Mouse (Mus musculus) lung, postnatal 10 days (tissue): ENCODE measurements around the gene Mdm2.

Experiments
- DNase-seq: peaks from one replicate; pipeline ENCODE4 v3.0.0; 2021

Gene Mdm2

DNA sequence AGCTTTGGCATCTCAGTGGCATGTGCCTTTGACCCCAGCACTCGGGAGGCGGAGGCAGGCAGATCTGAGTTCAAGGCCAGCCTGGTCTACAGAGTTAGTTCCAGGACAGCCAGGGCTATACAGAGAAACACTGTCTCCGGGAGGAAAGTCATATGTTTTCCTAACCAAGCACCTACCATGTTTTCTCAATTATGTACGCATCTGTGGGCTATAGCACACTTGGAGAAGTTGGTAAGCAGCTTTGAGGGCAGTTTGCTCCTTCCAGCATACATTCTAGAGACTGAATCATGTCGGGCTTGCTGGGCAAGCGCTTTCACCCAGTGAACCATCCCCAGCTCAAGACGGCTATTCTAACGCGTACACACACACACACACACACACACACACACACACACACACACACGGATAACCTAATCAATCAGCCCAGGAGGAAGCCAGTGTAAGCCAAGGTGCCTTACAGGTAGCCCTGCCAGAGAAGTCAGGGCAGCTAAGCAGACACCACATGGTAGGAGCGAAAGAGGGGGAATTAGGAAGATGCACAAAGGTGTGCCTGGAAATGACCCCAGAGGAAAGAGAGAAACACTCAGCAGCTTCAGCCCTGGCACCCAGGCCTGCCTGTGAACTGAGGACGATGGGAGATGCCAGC, 29.6 kb downstream of the Mdm2 start:
- DNase-seq, result no peak

DNA sequence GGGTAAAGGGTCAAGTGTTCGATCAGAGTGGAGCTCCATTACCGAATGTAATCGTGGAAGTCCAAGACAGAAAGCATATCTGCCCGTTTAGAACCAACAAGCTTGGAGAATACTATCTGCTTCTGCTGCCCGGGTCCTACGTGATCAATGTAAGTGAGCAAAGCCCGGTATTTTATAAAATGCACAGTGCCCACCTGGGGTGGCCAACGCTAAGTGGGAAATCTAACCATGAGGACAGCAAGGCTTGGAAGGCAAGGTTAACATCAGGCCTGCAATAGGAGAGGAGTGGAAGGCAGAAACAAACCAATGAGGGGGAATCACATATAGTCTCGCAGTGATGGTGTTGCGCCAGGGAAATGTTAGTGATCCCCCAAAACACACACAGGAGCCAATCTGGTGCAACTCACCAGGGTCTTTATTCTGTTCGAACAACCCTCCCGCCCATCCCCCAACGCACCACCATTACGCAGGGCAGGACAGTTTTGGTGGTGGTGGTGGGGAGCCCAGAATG, 30.5 kb downstream of the Mdm2 start:
- no peak for DNase-seq

DNA sequence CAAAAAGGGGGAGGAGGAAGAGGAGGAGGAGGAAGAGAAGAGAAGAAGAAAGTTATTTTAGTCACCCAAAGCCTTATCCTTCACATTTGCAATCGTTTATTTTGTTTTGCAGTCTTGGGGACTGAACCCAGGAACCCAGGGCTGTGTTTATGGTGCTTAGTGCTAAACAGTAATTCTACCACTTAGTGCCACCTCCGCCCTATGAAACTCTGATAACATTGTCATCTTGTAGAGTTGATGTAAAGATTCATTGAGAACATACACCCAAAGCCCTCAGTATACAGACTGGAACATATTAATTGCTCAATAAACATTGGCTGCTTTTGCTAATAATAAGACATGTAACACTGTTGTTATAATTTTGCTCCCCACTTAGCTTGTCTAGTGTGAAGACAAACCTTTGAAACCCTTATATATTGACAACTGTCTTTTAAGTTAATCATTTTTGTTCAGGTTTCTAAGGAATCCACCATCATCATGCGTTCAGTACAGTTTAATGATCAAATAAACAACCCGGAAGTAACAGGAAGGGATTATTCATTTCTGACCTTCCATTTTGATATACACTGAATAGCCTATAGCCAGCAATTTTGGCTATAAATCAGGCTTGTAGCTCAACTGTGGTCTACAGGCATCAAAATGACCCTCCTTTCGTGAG, 31.4 kb downstream of the Mdm2 start:
- no peak for DNase-seq

DNA sequence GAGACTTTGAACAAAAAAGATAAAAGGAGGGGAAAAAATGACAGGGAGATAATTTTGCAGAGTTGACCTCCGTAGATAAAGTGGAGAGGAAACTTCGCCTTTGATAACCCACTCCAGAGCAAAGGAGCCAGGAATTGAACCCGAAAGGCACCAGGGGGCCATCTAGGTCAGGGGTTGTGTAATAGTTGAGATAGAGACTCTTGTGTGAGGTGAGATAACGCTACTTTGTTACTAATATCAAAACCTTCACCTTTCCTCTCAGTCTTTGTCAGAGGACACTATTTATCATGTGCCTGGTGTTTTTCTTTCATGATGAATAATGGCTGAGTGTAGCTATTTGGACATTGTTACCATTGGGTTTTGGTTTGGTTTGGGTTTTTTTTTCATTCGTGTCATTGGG, 32.2 kb downstream of the Mdm2 start:
- no peak for DNase-seq

DNA sequence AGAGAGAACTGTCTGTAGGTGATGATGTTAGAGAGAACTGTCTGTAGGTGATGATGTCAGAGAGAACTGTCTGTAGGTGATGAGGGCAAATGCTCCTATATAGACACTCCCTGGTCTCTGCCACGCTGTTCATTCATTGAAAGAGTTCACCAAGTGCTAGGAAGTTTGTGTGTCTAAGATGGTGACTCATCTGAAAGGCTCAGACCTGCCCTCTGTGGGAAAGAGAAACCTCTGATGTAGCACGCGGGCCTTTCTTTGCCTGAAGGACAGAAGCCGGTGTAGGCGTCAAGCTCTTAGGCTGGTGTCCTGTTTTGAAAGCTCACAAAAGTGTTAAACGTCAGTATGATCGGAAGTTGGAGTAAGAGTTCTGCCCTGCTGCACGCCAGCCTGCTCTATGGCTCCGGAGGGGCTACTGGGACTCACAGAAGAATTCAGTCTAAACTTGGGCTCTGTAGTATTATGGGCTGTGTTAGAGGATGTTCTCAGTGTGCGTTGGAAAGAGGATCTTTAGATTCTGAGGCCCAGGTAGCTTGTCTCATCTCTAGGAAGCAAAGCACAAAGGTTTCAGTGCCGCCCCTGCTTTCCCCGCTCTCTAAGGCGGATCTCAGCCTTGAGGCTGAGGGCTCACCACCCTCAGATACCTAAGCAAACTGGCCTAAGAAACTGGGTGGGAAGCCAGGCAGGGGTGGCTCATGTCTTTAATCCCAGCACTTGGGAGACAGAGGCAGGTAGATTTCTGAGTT, 32.9 kb downstream of the Mdm2 start:
- DNase-seq, result no peak

DNA sequence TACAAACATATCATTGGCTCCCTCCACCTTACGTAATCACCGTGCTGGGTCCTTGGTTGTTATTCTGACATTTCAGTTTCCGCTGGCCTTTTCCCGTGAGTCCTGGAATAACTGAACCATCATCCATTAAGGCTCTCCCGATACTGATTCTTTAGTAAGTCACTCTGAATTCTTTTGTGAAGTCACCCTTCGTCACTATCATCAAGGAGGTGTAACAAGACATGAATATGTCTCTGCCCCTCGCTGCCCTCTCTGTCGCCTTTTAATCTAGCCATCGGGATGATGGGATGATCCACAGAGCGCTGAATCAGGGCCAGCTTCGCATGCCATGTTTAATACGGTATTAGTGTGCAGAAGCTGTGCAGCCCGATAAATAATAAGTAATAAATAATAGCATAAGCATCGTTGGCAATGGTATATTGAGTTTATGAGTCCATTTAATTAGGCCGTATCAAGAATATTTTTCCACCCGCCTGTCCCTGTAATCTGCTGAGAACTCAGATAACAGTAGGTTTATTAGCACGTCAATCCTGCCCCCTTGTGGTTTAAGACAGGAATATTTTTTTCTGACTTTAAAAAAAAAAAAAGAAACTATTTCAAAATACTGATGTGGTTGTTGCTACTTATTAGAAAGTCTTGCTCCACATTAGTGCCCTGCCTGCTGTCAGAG, 33.8 kb downstream of the Mdm2 start:
- peak; percentile 40 for DNase-seq

DNA sequence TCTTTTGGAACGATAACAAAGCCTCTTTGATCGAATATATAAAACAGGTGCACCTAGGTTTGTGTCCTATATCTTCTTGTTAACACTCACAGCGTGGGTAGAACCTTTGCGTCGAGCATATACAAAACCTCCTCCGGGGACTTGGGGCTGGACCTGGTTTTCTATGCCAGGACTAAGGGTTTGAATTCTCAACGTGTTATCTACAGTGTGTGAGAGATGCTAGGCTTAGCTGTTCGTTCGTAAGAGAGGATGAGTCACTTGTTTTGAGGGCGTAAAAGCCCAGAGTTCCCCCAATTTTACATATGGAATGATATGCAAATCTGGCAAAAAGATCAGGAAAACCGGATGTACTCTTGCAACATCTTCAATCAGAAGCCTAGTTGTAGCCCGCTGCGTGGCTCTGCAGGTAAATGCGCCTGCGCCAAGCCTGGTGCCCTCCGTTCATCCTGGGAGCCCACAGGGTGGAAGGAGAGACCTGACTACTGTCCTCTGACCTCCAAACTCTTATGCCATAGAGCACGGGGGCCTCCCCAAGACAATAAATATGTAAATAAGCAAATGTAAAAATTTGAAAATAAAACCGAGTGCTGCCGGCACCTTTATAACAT, 34.4 kb downstream of the Mdm2 start:
- no peak for DNase-seq

DNA sequence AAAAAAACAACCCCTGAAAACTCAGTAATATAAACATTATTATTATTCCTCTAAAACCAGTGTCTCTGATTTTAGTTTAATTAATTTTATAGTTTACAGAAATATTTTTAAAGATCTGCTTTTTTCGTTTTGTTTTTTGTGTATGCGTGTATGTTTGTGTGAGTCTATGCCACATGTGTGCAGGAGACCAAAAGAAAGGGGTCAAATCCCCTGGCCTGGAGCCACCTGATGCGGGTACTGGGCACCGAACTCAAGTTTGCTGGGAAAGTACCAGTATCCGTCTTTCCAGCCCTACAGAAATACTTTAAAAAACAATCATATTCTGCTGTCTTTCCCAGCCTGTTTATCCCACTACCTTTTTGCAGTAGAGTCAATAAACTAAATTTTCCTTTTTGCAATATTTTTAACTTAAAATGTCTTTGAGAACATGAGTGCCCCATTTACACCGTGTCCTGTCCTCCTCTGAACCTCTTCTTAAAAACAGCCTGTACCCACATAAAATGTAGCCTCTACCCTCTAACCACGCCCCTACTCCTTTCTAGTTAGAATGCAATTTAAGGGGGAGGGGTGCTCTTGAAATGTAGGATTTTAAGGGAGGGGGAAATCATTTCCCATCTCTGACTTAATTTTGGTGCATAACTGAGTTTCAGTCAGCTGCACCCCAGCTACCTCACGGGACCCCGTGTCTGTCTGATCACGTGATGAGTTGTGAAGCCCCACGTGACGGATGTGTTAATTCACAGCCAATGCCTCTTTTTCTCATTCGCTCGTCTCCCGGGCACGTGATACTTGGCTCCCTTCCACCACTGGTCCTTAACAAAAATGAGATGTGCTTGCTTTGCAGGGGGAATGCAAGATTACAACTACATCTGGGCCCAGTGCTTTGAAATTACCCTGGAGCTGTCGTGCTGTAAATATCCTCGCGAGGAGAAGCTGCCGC, 35.2 kb downstream of the Mdm2 start:
- DNase-seq, result peak; percentile 66

DNA sequence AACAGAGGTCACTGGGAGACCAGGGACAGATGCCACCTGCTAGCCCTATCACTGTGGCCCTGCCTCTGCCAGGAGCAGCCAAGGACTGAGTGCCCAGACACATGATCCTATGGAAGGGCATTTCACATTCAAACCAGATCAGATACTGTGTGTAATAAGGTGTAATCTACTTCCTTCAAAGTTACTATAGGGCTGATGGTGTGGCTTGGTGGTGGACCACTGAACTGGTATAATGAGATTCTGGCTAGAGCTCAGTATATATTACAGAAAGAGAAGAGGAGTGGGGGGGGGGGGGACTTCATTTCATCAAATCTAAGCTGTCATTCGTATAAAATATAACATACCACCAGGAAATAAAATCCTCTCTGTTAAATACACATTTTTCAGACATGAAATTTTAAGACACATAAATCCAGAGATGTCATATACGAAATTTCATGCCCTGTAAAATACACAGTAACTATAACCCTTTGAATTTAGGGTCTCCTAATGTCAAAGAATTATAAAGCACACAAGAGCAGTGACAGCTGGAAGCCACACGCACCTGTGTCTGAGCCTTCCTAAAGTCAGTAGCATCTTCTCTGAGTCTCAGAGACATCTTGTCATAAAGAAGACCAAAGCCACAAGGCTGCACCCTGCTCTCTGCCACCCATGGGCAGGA, 36.1 kb downstream of the Mdm2 start:
- DNase-seq, result no peak

DNA sequence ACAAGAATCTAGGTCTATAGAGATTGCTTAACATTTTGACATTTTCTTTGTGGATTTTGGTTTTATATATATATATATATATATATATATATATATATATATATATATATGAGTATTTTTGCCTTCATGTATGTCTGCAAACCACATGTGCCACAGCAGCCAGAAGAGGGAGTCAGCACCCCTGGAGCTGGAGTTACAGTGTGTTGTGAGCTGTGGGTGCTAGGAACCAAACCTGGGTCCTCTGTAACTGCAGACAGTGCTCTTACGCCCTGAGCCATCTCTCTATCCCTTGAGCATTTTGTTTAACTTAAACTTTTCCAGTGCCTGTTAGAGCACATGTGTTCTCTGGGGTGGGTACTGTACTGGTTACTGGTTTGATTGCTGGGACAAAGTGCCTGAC, 36.6 kb downstream of the Mdm2 start:
- no peak for DNase-seq

DNA sequence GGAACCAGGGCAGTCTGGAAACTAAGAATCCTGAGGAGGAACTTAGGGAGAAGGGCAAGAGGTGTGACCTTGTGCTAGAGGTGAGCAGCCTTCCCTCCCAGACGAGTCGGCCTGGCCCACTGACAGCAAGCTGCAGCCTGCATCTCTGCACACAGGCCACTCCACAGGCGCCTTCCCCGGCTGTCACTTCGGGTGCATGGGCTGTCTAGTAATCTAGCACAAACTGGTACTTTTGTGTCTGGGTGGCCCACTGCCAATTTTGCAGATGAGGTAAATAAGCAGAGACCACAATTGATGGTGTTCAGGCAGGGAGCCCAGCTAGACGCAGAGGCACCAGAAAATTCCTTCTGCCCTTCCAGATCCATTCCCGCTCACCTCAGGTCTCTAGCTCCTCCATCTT, 37.9 kb downstream of the Mdm2 start:
- DNase-seq, result peak; percentile 65

DNA sequence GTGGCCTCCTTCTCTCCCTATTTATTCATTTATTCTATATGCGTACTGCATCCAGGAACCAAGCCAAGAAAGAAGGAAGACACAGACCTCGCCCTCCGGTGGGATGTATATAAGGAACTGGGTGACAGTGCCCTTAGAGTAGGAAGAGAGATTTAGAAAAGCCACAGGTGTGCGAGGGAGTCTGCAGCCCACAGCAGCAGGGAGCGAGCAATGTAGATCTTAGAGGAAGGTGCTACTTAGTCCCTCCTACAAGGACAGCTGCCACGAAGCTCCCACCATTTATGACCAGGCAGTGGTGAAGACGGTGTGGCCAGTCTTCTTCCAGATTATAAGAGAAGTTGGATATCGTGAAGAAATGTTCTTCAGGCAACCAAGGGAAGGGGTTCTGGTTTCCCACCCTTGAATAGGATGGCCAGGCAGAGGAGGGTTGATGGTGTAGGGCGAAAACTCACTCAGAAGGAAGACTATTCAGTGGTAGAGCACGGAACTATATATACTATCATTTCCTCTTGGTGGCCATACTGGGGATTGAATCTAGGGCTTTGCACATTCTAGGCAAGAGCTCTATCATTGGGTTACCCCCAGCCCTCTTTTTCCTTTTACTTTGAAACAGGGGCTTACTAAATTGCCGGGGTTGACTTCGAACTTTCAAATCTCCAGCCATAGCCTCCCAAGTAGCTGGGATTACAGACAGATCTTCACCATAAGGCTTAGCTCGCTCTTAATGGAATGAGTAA, 38.5 kb downstream of the Mdm2 start:
- no peak for DNase-seq

DNA sequence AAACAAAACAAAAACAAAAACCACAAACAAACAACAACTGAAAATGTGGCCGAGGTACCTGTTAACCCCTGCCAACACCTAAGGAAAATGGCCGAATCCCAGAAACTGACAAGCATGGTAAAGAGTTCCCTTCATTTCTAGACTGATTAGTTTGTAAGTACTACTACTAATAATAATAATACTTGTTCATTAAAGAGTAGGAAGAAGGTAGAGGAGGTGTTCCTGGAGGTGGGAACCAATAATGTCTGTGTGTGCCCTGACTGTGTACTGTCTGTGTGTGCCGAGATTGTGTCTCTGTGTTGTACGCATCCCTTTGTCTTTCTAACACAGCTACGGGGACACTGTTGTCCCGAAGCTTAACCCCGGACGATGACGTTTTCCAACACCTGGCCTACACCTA, 39.3 kb downstream of the Mdm2 start:
- DNase-seq, result no peak

DNA sequence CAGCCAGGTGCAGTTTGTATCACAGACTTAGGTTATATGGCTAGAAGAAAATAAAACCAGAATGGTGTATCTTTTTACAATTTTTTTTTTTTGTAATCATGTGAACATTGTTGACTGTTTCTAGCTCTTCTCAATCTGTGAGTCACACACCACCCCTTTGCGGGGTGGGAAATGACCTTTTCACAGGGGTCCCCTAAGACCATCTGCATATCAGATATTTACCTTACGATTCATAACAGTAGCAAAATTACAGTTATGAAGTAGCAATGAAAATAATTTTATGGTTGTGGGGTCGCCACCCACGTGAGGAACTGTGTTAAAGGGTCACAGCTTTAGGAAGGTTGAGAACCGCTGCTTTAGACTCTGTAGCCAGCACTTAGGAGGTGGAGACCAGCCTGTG, 39.8 kb downstream of the Mdm2 start:
- DNase-seq, result no peak

DNA sequence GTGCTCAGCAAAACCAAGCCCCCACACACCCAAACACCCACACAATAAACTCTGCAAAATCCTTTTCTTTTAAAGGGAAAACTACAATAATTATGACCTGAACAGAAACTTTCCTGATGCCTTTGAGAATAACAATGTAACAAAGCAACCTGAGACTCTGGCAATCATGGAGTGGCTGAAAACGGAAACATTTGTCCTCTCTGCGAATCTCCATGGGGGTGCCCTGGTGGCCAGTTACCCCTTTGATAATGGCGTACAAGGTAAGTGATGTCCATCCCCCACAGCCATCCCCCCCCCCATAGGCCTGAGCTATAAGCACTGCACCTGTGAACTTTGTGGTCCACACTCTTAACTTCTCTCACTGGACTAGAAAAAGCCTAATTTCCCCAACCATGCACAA, 40.5 kb downstream of the Mdm2 start:
- DNase-seq, result no peak

DNA sequence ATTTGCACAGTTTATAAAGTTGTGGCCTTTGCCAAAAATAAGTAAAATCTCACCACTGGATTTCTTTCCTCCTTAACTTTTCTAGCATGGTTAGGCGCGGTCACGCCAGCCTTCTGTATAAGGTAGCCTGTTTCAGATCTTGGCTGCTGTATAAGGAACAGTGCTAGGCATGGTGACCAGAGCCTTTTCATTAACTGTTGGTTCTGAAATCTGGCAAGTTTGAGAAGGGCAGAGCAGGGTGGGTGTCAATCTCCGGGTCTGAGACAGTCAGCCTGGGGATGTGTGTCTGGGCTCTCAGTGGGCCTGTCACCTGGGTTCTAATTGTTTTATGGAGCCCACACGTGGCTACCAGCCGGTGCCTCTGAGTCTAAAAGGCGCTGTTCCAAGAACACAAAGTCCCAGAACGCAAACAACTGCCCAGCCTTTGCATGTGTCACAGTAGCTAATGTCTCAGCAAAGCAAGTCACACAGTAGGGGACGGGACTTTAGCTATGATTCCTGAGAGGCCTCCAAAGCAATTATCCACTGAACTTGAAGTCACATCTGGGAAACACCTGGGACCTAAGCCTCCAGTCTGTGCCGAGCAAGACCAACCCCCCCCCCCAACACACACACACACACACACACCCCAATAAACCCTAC, 41.0 kb downstream of the Mdm2 start:
- no peak for DNase-seq

DNA sequence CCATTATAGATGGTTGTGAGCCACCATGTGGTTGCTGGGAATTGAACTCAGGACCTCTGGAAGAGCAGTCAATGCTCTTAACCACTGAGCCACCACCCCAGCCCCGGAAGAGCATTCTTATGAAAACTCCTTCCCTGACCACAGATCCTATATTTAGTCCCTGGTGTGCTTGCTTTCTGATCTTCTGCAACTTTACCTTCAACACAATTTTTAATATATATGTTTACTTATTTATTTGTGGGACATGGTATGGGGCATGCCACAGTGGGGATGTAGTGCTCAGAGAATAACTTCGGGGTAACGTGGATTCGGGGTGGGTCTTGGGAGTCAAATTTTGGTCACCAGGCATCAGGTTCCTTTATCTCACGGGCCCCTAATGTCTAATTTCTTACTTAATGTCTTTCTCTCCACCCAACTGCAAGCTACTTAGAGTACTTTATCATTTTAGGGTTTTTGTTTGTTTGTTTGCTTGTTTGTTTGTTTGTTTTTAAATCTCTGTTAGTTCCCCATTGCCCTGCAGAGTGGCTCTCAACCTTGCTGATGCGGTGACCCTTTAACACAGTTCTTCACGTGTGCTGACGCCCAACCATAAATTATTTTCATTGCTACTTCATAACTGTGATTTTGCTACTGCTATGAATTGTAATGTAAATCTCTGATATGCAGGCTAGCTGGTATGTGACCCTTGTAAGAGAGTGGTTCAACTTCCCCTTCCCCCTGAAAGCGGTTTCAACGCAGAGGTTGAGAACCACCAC, 41.8 kb downstream of the Mdm2 start:
- no peak for DNase-seq

DNA sequence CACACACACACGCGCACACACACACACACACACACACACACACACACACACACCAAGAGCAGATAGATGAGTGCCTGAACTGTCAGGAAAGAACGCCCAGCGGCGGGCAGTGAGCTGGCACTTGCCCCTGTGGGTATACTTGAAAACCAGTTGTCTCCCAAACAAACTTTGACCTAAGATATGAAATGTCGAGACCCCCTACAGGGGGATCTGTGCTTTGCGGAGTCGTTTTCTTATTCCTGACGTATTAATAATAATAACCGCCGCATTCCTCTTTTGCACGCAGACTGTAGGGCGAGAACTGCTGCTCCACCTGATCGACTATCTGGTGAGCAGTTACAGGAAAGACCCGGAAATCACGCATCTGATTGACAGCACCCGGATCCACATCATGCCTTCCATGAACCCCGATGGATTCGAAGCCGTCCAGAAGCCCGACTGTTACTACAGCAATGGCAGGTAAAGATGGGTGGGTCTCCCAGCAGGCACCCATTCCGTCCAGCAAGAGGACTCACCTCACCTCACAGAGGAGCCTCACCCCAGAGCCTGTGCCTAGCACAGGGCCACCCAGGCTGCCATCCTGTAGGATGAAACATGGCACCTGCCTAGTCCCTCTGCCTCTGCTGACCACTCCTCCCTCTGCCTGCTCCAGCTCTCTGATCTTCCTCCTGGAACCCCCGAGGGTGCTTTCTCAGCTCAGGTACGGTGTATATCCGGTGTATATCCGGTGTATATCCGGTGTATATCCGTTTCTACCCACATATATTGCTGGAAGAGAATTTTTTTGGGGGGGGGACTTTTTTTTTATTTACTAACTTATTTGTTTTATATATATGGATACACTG, 42.7 kb downstream of the Mdm2 start:
- DNase-seq, result no peak
